Mouse (Mus musculus) bone marrow macrophage, adult 2 months (primary cell): ENCODE measurements around the gene D7Ertd443e. TPM values are rescaled to one million over a fixed set of nuclear protein-coding genes. Genes with fewer than 3 reads are reported as not detected.
A peak's percentile ranks its signal among the peaks of the same experiment; 100 is the strongest.

Experiments used
- H3K27ac ChIP-seq: 2 replicates; pipeline ENCODE4 v1.5.1; 2012; ENCODE audit warnings: low read depth, low read length; ENCODE audit not compliant: insufficient read depth
- H3K4me1 ChIP-seq: 2 replicates; pipeline ENCODE4 v1.6.1; 2012; ENCODE audit warnings: low read length; ENCODE audit not compliant: control insufficient read depth, insufficient read depth
- H3K4me3 ChIP-seq: 2 replicates; pipeline ENCODE4 v1.5.1; 2012; ENCODE audit warnings: mild to moderate bottlenecking, low read length, moderate library complexity; ENCODE audit not compliant: insufficient read depth
- CTCF ChIP-seq: IDR thresholded peaks from 2 replicates; pipeline ENCODE4 v1.5.1; 2012; ENCODE audit warnings: low read depth, mild to moderate bottlenecking, low read length, moderate library complexity
- POLR2A ChIP-seq: IDR thresholded peaks from 2 replicates; pipeline ENCODE4 v1.6.1; 2012; ENCODE audit warnings: mild to moderate bottlenecking, low read depth, low read length, borderline replicate concordance
- polyA plus RNA-seq: library from polyadenylated mRNA; stranded (reverse); fragments of >200 nt; gene quantifications from 2 replicates; pipeline ENCODE4 v1.2.4, GENCODE M21; 2012; ENCODE audit not compliant: missing spikeins, insufficient read depth, insufficient read length

Gene D7Ertd443e
- polyA plus RNA-seq, result 0.40 TPM in 1 of 2 replicates, not detected in the other

DNA sequence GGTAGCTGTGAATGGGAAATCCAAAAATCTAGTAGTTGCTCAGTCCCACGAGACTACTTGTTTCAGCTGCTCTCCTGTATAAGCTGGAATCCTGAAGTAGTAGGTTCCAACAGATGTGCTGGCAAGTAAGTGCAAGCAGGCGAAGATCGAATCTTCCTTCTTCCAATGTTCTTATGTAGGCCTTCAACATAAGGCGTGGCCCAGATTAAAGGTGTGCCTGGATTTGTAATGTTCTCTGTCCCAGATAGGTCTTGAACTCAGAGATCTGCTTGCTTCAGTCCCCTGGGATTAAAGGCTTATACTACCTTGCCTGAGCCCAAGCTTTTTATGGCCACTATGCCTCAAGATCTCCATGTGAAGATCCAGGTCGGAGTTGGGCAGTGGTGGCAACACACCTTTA lies at the start of gene D7Ertd443e:
TSS of gene D7Ertd443e (minus strand) at position 101 of the 400 bp plus-strand sequence.
- Histone ChIP-seq H3K4me3 (no peak within 1 kb of the TSS), H3K4me1 (no peaks in the 10 kb centered on the region), H3K27ac (no peak within 1 kb of the TSS)
- TF ChIP-seq CTCF, result no peak
- TF ChIP-seq POLR2A, result no peak

DNA sequence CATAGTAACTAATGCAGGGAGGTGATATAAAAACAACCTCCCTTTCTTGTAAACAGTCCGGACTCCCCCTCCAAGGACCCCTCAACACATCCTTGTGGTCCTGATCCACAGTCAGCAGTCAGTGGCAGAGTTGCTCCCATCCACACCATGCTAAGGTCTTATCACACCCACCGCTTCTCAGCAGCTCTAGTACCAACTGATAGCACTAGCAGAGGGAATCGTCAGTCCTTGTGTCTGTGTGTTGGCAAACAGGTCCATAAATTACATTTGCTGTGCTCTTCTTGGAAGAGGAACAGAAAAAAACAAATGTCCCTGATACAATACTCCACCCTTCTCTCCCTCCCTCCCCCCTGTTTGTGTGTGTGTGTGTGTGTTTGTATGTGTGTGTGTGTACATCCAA lies 46.2 kb upstream of the D7Ertd443e start:
- TF ChIP-seq CTCF (no peak), POLR2A (no peak)
- Histone ChIP-seq H3K4me3 (no peak overlapping the region), H3K27ac (no peak overlapping the region), H3K4me1 (no peaks in the 10 kb centered on the region)

GRCm38 (mm10) chr7:134428676-134429075 lies 43.2 kb upstream of the D7Ertd443e start:
- Histone ChIP-seq H3K4me1 (no peaks in the 10 kb centered on the region), H3K4me3 (no peak overlapping the region), H3K27ac (no peak overlapping the region)
- no peak for TF ChIP-seq CTCF
- TF ChIP-seq POLR2A, result no peak

- H3K27ac ChIP-seq, result no peak overlapping the region
- H3K4me3 ChIP-seq, result no peak overlapping the region
- H3K4me1 ChIP-seq, result no peaks in the 10 kb centered on the region
- TF ChIP-seq POLR2A (no peak), CTCF (no peak)
These were observed 29.6 kb upstream of the D7Ertd443e start for GRCm38 (mm10) chr7:134415014-134415413.

DNA sequence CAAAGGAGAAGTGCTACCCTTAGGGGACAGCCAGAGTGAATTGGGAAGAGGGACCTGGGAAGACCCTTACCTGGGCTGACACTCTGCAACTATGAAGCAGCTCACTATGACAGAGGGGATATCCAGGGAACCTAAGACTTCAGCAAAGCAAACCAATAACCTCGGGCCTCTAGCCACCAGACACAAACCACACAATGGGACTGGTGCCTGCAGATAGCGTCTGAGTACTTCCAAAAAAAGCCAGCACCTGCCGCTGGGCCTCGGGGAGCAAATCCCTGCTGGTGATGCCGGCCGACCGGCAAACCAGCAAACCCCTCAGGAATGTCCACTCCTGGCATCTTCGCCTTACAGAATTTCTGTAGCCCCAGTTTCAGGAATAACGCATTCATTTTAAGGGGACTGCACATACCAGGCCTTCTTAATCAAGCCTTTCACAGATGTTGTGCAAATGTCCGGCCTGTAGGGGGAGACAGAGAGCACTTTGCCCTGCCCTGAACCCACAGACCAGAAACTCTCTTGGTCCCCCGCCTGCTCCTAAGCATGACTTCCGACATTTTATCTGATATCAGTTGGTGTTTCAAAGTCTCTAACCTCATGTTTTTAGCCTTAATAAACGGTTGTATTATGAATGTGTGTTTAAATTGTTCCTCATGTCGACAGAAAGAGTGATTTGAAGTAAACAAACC lies 28.7 kb upstream of the D7Ertd443e start:
- H3K4me3 ChIP-seq, result no peak overlapping the region
- no peak overlapping the region for H3K27ac ChIP-seq
- no peaks in the 10 kb centered on the region for H3K4me1 ChIP-seq
- peak; percentile 65 for TF ChIP-seq CTCF
- TF ChIP-seq POLR2A, result no peak

DNA sequence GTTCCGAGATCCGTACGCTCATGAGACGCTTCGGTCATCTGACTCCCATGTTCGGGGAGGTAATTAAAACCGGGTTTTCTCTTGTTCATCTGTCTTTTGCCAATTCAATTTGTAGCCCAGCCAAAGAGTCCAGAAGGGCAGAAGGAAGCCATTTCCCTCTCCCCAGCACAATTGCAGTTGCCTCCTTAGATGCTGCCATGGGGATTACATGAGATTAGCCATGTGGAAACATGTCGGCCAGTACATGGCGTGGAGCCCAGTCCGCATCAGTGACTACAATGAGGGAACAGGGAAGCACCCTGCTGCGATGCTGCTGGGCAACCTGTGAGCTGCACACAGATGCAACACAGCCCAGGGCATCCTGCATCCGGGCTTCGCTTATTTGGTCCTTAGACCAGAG lies 23.2 kb upstream of the D7Ertd443e start:
- TF ChIP-seq CTCF, result no peak
- Histone ChIP-seq H3K4me3 (no peak overlapping the region), H3K27ac (no peak overlapping the region), H3K4me1 (no peaks in the 10 kb centered on the region)

- Histone ChIP-seq H3K27ac (no peak overlapping the region), H3K4me3 (no peak overlapping the region), H3K4me1 (no peaks in the 10 kb centered on the region)
- TF ChIP-seq POLR2A, result no peak
- TF ChIP-seq CTCF, result no peak
These were observed 15.3 kb upstream of the D7Ertd443e start for GRCm38 (mm10) chr7:134400746-134401145.

DNA sequence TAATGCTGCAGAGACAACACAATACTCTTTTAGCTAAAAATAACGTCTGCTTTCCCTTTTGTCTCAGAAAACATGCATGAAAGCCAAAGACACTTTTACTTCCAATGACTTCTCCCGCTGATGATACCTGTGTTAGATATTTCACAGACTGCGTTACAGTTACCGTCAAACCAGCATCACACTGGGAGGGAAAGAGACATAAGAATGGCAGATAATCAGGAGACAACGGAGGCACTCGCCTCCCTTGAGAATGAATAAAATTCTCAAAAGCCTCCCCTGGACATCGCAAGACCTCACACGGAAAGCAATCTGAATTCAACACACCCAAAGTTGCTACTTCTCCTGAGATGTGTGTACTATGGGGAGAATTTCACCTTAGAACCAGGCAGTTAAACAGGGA lies 11.3 kb upstream of the D7Ertd443e start:
- H3K4me1 ChIP-seq, result no peaks in the 10 kb centered on the region
- H3K27ac ChIP-seq, result no peak overlapping the region
- TF ChIP-seq POLR2A (no peak), CTCF (no peak)
- no peak overlapping the region for H3K4me3 ChIP-seq

DNA sequence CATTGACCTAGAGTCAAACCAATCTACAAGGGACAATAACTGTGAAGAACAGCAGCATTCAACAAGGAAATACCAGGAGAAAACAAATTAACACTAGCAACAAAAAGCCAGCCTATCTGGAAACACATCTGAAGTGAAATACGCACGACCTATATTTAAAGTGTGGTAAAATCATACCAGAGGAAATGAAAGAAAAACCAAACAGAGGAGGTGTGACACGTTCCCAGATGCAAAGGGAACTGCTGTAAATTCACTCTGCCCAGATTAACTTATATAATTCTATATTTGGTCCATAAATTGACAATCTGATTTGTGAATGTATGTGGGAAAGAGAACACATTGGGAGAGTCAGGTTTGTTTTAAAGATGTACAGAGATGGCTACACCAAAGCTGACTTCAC lies 2.7 kb downstream of the D7Ertd443e start:
- Histone ChIP-seq H3K4me3 (no peak overlapping the region), H3K27ac (no peak overlapping the region), H3K4me1 (no peaks in the 10 kb centered on the region)
- TF ChIP-seq POLR2A, result no peak
- no peak for TF ChIP-seq CTCF

- no peaks in the 10 kb centered on the region for H3K4me1 ChIP-seq
- H3K4me3 ChIP-seq, result no peak overlapping the region
- H3K27ac ChIP-seq, result no peak overlapping the region
- TF ChIP-seq POLR2A (no peak), CTCF (no peak)
These were observed 4.0 kb downstream of the D7Ertd443e start for GRCm38 (mm10) chr7:134381407-134381861.
